ENCODE assay signal across 27 mouse cellular contexts in the genomic region with DNA sequence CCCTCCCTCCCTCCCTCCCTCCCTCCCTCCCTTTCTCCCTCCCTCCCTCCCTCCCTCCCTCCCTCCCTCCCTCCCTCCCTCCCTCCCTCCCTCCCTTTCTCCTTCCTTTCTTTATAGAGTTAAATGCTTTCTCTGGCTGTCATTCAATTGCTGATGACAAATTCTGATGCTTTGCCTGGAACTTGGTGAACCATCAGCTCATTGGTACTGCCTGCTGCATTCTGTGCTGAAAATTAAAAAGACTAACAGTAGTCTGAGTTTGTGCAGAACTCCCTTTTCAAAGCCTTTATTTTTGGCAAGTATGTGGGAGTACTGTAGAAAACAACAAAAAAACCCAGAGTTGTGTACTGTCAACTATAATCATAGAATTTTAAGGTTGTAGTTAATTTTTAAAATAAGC.
"Had no signal": no experiment of that assay in that cellular context is flagged by ENCODE, and none has a peak within 500 bp of the region (broad histone marks: within the 10 kb centered on the region; RNA-seq: fewer than 3 reads in every experiment).

No protein-coding gene starts in this region.

- H3K27me3 ChIP-seq: heart, embryonic 12.5 days; hindbrain, embryonic 12.5 days; intestine, embryonic 15.5 days; limb, embryonic 12.5 days; liver, embryonic 13.5 days; liver, embryonic 15.5 days had no signal

- H3K9me3 ChIP-seq: heart, embryonic 10.5 days; heart, embryonic 12.5 days; hindbrain, embryonic 10.5 days; hindbrain, embryonic 12.5 days; intestine, embryonic 15.5 days; limb, embryonic 10.5 days; limb, embryonic 12.5 days; liver, embryonic 13.5 days; liver, embryonic 15.5 days had no signal

- H3K4me1 ChIP-seq: heart, embryonic 10.5 days; heart, embryonic 12.5 days; hindbrain, embryonic 10.5 days; hindbrain, embryonic 12.5 days; intestine, embryonic 15.5 days; limb, embryonic 10.5 days; limb, embryonic 12.5 days; liver, embryonic 13.5 days; liver, embryonic 15.5 days had no signal

- H3K9ac ChIP-seq: heart, embryonic 12.5 days; hindbrain, embryonic 12.5 days; hindbrain, embryonic 14.5 days; intestine, embryonic 15.5 days; limb, embryonic 12.5 days; liver, embryonic 13.5 days; liver, embryonic 15.5 days; liver, postnatal 0 days had no signal

- H3K4me2 ChIP-seq: heart, embryonic 12.5 days; hindbrain, embryonic 12.5 days; hindbrain, embryonic 14.5 days; intestine, embryonic 15.5 days; limb, embryonic 12.5 days; liver, embryonic 11.5 days; liver, embryonic 13.5 days; liver, embryonic 15.5 days had no signal

- H3K36me3 ChIP-seq: heart, embryonic 10.5 days; heart, embryonic 12.5 days; hindbrain, embryonic 10.5 days; hindbrain, embryonic 12.5 days; intestine, embryonic 15.5 days; limb, embryonic 10.5 days; limb, embryonic 12.5 days; liver, embryonic 13.5 days; liver, embryonic 15.5 days had no signal

- H3K27ac ChIP-seq: gastrocnemius, adult 2 months; heart, embryonic 10.5 days; hindbrain, embryonic 10.5 days; hindbrain, embryonic 12.5 days; hindbrain, embryonic 14.5 days; intestine, embryonic 15.5 days; left cerebral cortex, adult 2 months; limb, embryonic 10.5 days; limb, embryonic 12.5 days; liver, embryonic 13.5 days; liver, embryonic 15.5 days had no signal

- H3K4me3 ChIP-seq: gastrocnemius, adult 2 months; heart, embryonic 10.5 days; heart, embryonic 12.5 days; hindbrain, embryonic 10.5 days; hindbrain, embryonic 12.5 days; intestine, embryonic 15.5 days; left cerebral cortex, adult 2 months; limb, embryonic 10.5 days; limb, embryonic 12.5 days; liver, embryonic 13.5 days; liver, embryonic 15.5 days had no signal

- DNase-seq: gastrocnemius, adult 2 months; gastrocnemius, postnatal 10 days; gastrocnemius, postnatal 25 days; heart, adult 18-20 months; heart, postnatal 10 days; heart, postnatal 4 days; kidney, adult 11 months; kidney, adult 8-10 months; kidney, postnatal 10 days; kidney, postnatal 25 days; kidney, postnatal 4 days; liver; liver, embryonic 13.5 days; liver, postnatal 0 days had no signal

- ATAC-seq: hindbrain, embryonic 16.5 days; inflammation-experienced regulatory T-cells, adult 6 months; intestine, embryonic 15.5 days; liver, postnatal 0 days had no signal
